Mouse (Mus musculus) forebrain, embryonic 16.5 days (tissue): Measurements from ENCODE around the gene Gm21973. TPM values are rescaled to one million over a fixed set of nuclear protein-coding genes. Genes with fewer than 3 reads are reported as not detected.

ENCODE experiments used
- polyA plus RNA-seq: library from polyadenylated mRNA; unstranded; fragments of >200 nt; fragmentation: Nextera tagmentation; extraction: Ambion mirVana; gene quantifications from 2 replicates; pipeline ENCODE4 v1.2.1, GENCODE M21; 2015

The Gm21973 gene
- polyA plus RNA-seq, 1 experiment from 2014 or later: not detected

Other genes with a start within 250 kb of the Gm21973 start
- gene Prlr, start 148.1 kb upstream of the Gm21973 start, polyA plus RNA-seq: 0.48 and 1.3 TPM in 2 replicates
- gene Agxt2, start 33.2 kb downstream of the Gm21973 start, polyA plus RNA-seq: not detected in 2 replicates
- gene Dnajc21, start 145.1 kb downstream of the Gm21973 start, polyA plus RNA-seq: 7.5 and 9.9 TPM in 2 replicates
- 67.6 and 77.0 TPM in 2 replicates for gene Brix1, start 160.6 kb downstream of the Gm21973 start, polyA plus RNA-seq
- gene Rad1, start 160.6 kb downstream of the Gm21973 start, polyA plus RNA-seq: 26.9 and 31.0 TPM in 2 replicates
- not detected in 2 replicates for gene Ttc23l, start 233.3 kb downstream of the Gm21973 start, polyA plus RNA-seq